Mouse (Mus musculus): ENCODE measurements around the gene Lrrc75a. TPM values are rescaled to one million over a fixed set of nuclear protein-coding genes. Genes with fewer than 3 reads are reported as not detected.
A peak's percentile ranks its signal among the peaks of the same experiment; 100 is the strongest.

Gene Lrrc75a
- polyA plus RNA-seq, 1 experiment: 29.0 TPM

DNA sequence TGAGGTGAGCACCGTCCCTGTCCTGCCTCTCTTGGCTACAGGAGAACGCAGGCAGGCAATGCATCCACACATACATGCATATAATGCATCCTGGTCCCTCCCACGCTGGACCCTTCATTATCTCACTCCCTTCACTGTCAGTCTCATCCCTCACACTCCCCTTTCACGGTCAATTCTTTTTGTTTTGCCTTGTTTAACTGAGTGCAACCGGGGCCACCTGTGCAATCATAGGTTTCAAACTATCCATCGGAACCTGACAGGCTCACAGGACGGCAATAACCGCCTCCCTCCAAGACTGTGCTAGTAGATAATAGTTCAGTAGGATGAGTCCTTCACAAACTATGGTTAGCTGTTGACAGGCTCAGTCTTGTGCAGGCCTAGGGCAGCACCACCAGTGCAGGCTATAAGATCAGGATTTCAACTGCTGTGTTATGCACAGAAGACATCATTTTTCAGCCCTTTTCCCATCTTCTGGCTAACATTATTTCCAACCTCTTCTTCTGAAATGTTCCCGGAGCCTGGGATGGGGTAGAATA, 63.6 kb downstream of the Lrrc75a start:
- no peak overlapping the region for H3K4me3 ChIP-seq (replicated peaks; ENCODE audit: extremely low read depth, low read depth, low read length)
- 73% methylated on average over 9 of the region's 9 CpGs for WGBS
- H3K4me1 ChIP-seq (ENCODE audit: control insufficient read depth, insufficient read depth, low read length): no peaks in the 10 kb centered on the region
- TF ChIP-seq POLR2A (IDR thresholded peaks at IDR 0.05; ENCODE audit: borderline replicate concordance, extremely low read depth, low read depth, low read length): no peak
- TF ChIP-seq CTCF (IDR thresholded peaks at IDR 0.05; ENCODE audit: insufficient read depth, low read length): no peak
- no peak for DNase-seq

DNA sequence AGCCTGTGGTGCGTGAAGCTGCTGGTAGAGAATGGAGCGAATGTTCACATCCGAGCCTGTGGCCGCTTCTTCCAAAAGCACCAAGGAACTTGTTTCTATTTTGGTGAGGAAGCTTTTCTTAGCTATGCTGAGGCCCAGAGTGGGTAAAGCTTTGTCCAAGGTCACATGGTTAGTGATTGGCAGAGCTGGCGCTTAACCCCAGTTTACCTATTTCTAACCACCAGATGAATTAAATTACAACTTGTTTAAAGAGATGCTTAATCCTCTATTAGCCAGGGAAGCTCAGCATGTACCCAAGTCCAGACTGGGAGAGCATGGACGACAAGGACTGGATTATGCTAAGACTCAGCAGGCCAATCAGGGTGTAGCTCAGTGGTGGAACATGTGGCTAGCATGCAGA, 65.3 kb downstream of the Lrrc75a start:
- 83% methylated on average over 6 of the region's 6 CpGs for WGBS
- no peak overlapping the region for H3K4me3 ChIP-seq (replicated peaks; ENCODE audit: extremely low read depth, low read depth, low read length)

DNA sequence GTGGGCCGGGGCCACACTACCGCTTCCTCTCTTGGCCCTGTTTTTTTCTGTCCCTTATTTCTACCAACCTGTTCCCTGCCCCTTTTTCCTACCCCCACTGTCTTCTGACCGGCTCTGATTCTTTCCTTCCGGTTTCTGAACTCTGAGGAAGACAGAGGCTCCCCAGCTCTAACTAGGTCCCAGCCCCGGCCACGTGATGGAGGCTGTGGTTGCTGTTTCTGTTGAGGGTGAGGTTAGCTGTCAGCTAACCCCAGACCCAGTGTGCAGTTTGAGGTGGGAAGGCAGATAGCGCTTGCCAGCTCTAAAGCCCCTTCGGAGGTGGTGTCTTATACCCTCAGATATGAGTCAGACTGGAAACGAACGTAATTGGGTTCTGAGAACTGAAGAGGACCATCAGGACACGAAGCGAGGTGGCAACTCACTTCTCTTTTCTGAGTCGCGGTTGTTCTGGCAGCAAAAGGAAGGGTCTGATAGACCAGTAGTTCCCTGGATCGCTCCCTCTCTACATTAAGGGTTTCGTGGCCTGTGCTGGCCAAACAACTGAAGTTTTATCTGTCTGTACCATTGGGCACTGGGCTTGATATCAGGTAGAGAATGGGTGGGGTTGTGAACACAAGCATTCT, 71.7 kb downstream of the Lrrc75a start:
- DNase-seq: peak; percentile 28
- 58% methylated on average over 16 of the region's 16 CpGs for WGBS
- TF ChIP-seq POLR2A (IDR thresholded peaks at IDR 0.05; ENCODE audit: borderline replicate concordance, extremely low read depth, low read depth, low read length) (no peak), CTCF (IDR thresholded peaks at IDR 0.05; ENCODE audit: insufficient read depth, low read length) (no peak)
- Histone ChIP-seq H3K4me3 (replicated peaks; ENCODE audit: extremely low read depth, low read depth, low read length) (peak overlapping the region; percentile 27), H3K4me1 (ENCODE audit: control insufficient read depth, insufficient read depth, low read length) (peaks cover 8% of the 10 kb centered on the region)

More for the DNA sequence above, 65.3 kb downstream of the Lrrc75a start:
- TF ChIP-seq CTCF (IDR thresholded peaks at IDR 0.05; ENCODE audit: insufficient read depth, low read length) (no peak), POLR2A (IDR thresholded peaks at IDR 0.05; ENCODE audit: borderline replicate concordance, extremely low read depth, low read depth, low read length) (no peak)
- DNase-seq: no peak
- H3K4me1 ChIP-seq (ENCODE audit: control insufficient read depth, insufficient read depth, low read length): no peaks in the 10 kb centered on the region

DNA sequence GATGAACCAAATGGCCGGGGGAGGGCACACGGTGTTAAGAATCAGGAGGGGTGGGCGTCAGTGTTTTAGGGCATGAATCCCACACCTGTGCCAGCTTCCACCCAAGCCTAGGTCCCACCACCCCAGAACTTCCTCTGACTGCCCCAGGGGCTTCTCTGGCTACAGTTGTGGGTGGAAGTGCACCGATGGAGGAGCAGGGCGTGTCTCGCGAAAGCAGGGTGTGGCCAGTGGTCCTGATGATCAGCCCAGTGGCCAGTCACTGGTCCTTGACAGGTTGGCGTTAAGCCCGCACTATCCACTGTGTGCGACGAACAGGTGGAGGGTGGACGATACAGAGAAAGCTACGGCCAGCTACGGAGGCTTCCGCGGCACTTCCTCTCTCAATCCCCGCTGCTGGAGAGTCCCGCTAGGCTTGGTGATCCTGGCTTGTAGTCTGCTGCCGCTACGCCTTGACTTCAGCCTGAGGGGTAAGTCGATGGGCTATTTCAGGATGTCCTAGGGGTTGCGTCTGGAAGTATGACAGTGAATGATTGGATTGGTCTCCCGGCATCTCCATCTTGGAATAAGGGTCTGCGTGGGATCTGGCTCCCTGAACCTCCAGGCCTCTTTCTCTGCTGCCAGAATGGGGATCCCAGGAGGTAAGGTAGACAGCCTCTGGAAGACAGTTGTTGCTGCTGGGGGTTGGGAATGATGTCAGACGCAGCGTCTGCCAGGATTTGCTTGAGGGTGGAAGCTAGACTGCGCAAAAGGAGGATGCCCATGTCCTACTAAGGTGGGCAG, 72.5 kb downstream of the Lrrc75a start:
- WGBS: 7% methylated on average over 27 of the region's 27 CpGs
- peak; percentile 44 for DNase-seq
- Histone ChIP-seq H3K4me3 (replicated peaks; ENCODE audit: extremely low read depth, low read depth, low read length) (peak overlapping the region; percentile 87), H3K4me1 (ENCODE audit: control insufficient read depth, insufficient read depth, low read length) (peaks cover 8% of the 10 kb centered on the region)
- TF ChIP-seq CTCF (IDR thresholded peaks at IDR 0.05; ENCODE audit: insufficient read depth, low read length) (no peak), POLR2A (IDR thresholded peaks at IDR 0.05; ENCODE audit: borderline replicate concordance, extremely low read depth, low read depth, low read length) (peak; percentile 56; the same call in 1 of the 2 replicates)

DNA sequence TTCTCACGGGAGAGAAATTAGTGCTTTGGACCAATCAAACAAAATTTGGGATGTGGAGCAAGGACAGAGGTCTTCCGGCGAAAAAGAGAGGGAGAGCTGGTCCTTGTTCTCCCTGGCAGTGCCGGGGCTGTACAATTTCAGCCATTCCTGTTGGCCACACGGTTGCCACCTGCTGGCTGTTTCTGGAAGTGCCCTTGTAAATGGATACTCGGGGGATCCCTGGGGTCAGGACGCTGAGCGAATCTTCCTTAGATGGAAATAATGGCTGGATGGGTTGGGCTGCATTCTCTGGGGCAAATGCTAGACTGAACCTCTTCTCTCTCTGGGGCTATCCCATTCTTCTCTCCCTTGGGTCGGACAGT, 73.0 kb downstream of the Lrrc75a start:
- Histone ChIP-seq H3K4me3 (replicated peaks; ENCODE audit: extremely low read depth, low read depth, low read length) (peak overlapping the region; percentile 87), H3K4me1 (ENCODE audit: control insufficient read depth, insufficient read depth, low read length) (peaks cover 8% of the 10 kb centered on the region)
- peak; percentile 86 for DNase-seq
- TF ChIP-seq POLR2A (IDR thresholded peaks at IDR 0.05; ENCODE audit: borderline replicate concordance, extremely low read depth, low read depth, low read length): 0 out of 2 replicates have a peak, but pooled peaks have one; percentile 21
- TF ChIP-seq CTCF (IDR thresholded peaks at IDR 0.05; ENCODE audit: insufficient read depth, low read length): peak; percentile 91
- 2% methylated on average over 9 of the region's 9 CpGs for WGBS

DNA sequence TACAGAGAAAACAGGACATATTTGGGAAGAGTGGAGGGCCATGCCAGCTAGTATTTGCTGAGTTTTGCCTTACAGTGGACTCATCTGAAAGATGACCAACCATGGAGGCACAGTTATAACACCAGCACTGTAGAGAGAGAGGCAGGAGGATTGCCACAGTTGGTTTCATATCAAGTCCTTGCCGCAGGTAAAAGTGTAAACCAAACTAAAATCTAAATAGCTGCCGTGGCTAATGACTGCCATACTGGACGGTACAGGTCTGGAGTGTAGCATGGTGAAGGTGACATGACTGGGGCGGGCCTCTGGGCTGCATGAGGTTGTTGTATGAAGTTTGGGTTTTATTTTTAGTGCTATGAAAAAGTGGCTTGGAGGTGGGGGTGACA, 73.6 kb downstream of the Lrrc75a start:
- H3K4me3 ChIP-seq (replicated peaks; ENCODE audit: extremely low read depth, low read depth, low read length): no peak overlapping the region
- WGBS: 66% methylated on average over 4 of the region's 4 CpGs
- no peak for DNase-seq

DNA sequence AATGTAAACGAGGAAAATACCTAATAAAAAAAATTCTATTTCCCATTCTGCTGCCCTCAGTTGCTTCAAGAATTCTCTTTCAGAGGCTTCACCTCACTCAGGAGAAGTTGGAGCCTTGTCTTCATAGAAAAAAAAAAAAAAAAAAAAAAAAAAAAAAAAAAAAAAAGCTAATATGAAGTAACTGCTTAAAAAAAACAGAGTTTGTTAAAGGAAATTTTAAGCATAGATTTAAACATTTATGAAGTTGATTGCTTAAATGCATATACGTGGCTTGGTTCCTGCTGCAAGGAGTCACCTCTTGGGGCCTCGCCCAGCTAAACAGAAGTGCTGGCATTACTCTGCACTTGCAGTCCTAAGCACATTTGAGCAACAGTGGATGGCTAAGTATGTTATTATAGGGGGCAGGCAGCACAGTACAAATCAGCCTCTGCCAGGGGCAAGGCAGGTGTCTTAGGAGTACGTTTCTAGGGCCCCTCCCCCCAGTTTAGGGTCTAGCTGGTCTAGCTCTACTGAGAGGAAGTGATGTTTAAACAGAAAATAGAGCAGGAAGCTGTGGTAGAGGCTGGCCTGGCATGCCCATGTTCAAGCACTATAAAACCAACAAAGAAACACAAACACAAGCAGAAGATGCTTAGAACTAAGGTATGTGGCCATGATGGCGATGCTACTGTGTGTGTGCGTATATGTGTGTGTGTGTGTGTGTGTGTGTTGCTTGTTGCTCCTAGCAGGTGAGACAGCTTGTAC, 74.2 kb downstream of the Lrrc75a start, which contains the start of gene Trpv2:
TSS of gene Trpv2 (plus strand) at position 528 of the 744 bp plus-strand sequence.
- 55% methylated on average over 6 of the region's 6 CpGs for WGBS
- H3K4me3 ChIP-seq (replicated peaks; ENCODE audit: extremely low read depth, low read depth, low read length): peak within 1 kb of the TSS; percentile 87
- H3K4me1 ChIP-seq (ENCODE audit: control insufficient read depth, insufficient read depth, low read length): peaks cover 8% of the 10 kb centered on the region
- TF ChIP-seq CTCF (IDR thresholded peaks at IDR 0.05; ENCODE audit: insufficient read depth, low read length) (no peak), POLR2A (IDR thresholded peaks at IDR 0.05; ENCODE audit: borderline replicate concordance, extremely low read depth, low read depth, low read length) (no peak)
- no peak for DNase-seq

More for the DNA sequence above, 73.6 kb downstream of the Lrrc75a start:
- TF ChIP-seq POLR2A (IDR thresholded peaks at IDR 0.05; ENCODE audit: borderline replicate concordance, extremely low read depth, low read depth, low read length) (no peak), CTCF (IDR thresholded peaks at IDR 0.05; ENCODE audit: insufficient read depth, low read length) (no peak)
- peaks cover 8% of the 10 kb centered on the region for H3K4me1 ChIP-seq (ENCODE audit: control insufficient read depth, insufficient read depth, low read length)

DNA sequence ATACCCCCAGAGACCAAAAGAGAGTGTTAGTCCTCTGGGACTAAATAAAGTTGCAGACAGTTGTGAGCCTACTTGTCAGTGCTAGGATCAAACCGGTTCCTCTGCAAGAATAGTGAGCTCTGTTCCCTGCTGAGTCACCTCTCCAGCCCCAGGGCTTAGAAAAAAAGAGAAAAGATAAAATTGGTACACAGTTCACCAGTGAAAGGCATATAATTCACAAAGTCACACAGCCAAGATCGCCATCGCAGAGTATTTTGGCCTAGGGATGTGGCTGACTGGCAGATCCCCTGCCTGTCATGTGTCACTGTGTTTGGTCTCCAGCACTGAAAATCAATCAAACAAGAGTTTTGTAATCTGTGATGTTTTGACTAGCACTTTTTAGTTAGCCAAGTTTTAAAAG, 80.0 kb downstream of the Lrrc75a start:
- DNase-seq: no peak
- Histone ChIP-seq H3K4me1 (ENCODE audit: control insufficient read depth, insufficient read depth, low read length) (no peaks in the 10 kb centered on the region), H3K4me3 (replicated peaks; ENCODE audit: extremely low read depth, low read depth, low read length) (no peak overlapping the region)
- 72% methylated on average over 3 of the region's 3 CpGs for WGBS
- TF ChIP-seq POLR2A (IDR thresholded peaks at IDR 0.05; ENCODE audit: borderline replicate concordance, extremely low read depth, low read depth, low read length) (no peak), CTCF (IDR thresholded peaks at IDR 0.05; ENCODE audit: insufficient read depth, low read length) (no peak)

DNA sequence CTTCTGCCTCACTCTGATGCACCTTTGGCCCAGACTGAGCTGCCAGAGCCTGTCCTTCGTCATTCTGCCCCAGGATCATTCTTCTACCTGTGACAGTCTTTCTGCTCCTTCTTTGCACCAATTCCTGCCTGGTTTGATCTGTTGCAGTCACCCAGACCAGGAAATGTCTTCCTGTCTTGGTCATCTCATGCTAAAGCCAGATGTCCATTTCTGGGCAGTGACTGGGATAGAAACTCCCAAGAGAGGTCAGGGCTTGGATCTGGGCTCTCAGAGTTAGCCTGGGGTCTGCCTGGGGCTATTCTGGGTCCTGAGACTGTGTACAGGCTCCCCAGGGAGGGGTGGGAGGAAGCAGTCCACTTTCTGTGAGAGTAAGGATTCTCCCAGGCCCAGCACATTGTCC, 82.1 kb downstream of the Lrrc75a start:
- DNase-seq: no peak
- 82% methylated on average over 1 of the region's 1 CpGs for WGBS
- Histone ChIP-seq H3K4me1 (ENCODE audit: control insufficient read depth, insufficient read depth, low read length) (no peaks in the 10 kb centered on the region), H3K4me3 (replicated peaks; ENCODE audit: extremely low read depth, low read depth, low read length) (no peak overlapping the region)
- TF ChIP-seq POLR2A (IDR thresholded peaks at IDR 0.05; ENCODE audit: borderline replicate concordance, extremely low read depth, low read depth, low read length) (no peak), CTCF (IDR thresholded peaks at IDR 0.05; ENCODE audit: insufficient read depth, low read length) (no peak)
